Mouse (Mus musculus) liver, postnatal 0 days (tissue): Measurements from ENCODE around the gene Gtf2ird2.

ENCODE experiments used
- CTCF ChIP-seq: sonication (generic); IDR thresholded peaks from 2 replicates; pipeline ENCODE4 v1.5.1; 2016; ENCODE audit warnings: antibody characterized with exemption, low read depth
- EP300 ChIP-seq: IDR thresholded peaks from 2 replicates; pipeline ENCODE4 v1.6.1; 2016; ENCODE audit warnings: antibody characterized with exemption, low read depth, mild to moderate bottlenecking

- TF ChIP-seq CTCF (no peak), EP300 (no peak)
Measured at GRCm38 (mm10) chr5:134231376-134231775, 47.6 kb downstream of the Gtf2ird2 start.
